Mouse (Mus musculus) ES-Bruce4 (cell line): ENCODE measurements around the gene Osbpl2.

Experiments used
- CTCF ChIP-seq: IDR thresholded peaks from one replicate; pipeline ENCODE4 v1.8.1; 2011; ENCODE audit warnings: low read depth, low read length
- EP300 ChIP-seq: IDR thresholded peaks from 2 replicates; pipeline ENCODE4 v1.6.1; 2011; ENCODE audit warnings: low read depth, low read length; ENCODE audit not compliant: insufficient read depth
- POLR2A ChIP-seq: IDR thresholded peaks from one replicate; pipeline ENCODE4 v1.8.1; 2011; ENCODE audit warnings: low read length; ENCODE audit not compliant: insufficient read depth

- TF ChIP-seq EP300: no peak
- TF ChIP-seq POLR2A: no peak
- no peak for TF ChIP-seq CTCF
These were observed 15.0 kb upstream of the Osbpl2 start, which contains the start of gene Hrh3 for GRCm38 (mm10) chr2:180103978-180104658.
